Mouse (Mus musculus) hindbrain, postnatal 0 days (tissue): ENCODE results near the gene Ppp1r14b. TPM values are rescaled to one million over a fixed set of nuclear protein-coding genes. Genes with fewer than 3 reads are reported as not detected.
"Not testable (repeated sequence)": the region's sequence is repeated elsewhere in the genome, so short reads cannot be mapped to it uniquely, and the experiment has no call there.

Experiments used
- ATAC-seq: fragments of 200-750 bp; cut with Nextera tagmentation; 2 replicates; pipeline ENCODE4 v1.8.0; 2017; ENCODE audit warnings: mild to moderate bottlenecking, moderate TSS enrichment, moderate library complexity
- DNase-seq: peaks from one replicate; pipeline ENCODE4 v3.0.0-alpha.2; 2015; ENCODE audit warnings: low spot score
- H3K27ac ChIP-seq: fragments of 300-500 bp; sonication (generic); 2 replicates; pipeline ENCODE4 v1.5.1; 2014; ENCODE audit warnings: mild to moderate bottlenecking
- H3K27me3 ChIP-seq: fragments of 300-500 bp; sonication (generic); 2 replicates; pipeline ENCODE4 v1.6.1; 2014; ENCODE audit warnings: low read length, mixed read lengths; ENCODE audit not compliant: insufficient read depth
- H3K36me3 ChIP-seq: fragments of 300-500 bp; sonication (generic); 2 replicates; pipeline ENCODE4 v1.6.1; 2014; ENCODE audit warnings: low read length, mixed read lengths; ENCODE audit not compliant: insufficient read depth
- H3K4me1 ChIP-seq: fragments of 300-500 bp; sonication (generic); 2 replicates; pipeline ENCODE4 v1.6.1; 2014; ENCODE audit warnings: antibody characterized with exemption, low read length, mixed read lengths; ENCODE audit not compliant: insufficient read depth
- H3K4me2 ChIP-seq: fragments of 300-500 bp; sonication (generic); 2 replicates; pipeline ENCODE4 v1.6.1; 2014; ENCODE audit warnings: low read depth, mild to moderate bottlenecking, low read length, moderate library complexity, mixed read lengths
- H3K4me3 ChIP-seq: fragments of 300-500 bp; sonication (generic); 2 replicates; pipeline ENCODE4 v1.5.1; 2014; ENCODE audit warnings: low read length
- H3K9ac ChIP-seq: fragments of 300-500 bp; sonication (generic); replicated peaks from 2 replicates; pipeline ENCODE4 v1.6.1; 2014; ENCODE audit warnings: mild to moderate bottlenecking, low read length, moderate library complexity, mixed read lengths
- H3K9me3 ChIP-seq: fragments of 300-500 bp; sonication (generic); 2 replicates; pipeline ENCODE4 v1.6.1; 2016; ENCODE audit warnings: low read length, mixed read lengths
- CTCF ChIP-seq: IDR thresholded peaks from 2 replicates; pipeline ENCODE4 v1.5.1; 2016; ENCODE audit warnings: antibody characterized with exemption, control low read depth, low read depth
- WGBS: fragments of 180-500 bp; shearing (Covaris S2); extraction: QIAGEN DNeasy Blood & Tissue Kit; methylation state at CpG from one replicate; pipeline ENCODE4 v1.1.7; 2014; 5-methylcytosine and 5-hydroxymethylcytosine counted together
- polyA plus RNA-seq: library from polyadenylated mRNA; unstranded; fragments of >200 nt; fragmentation: Nextera tagmentation; extraction: Ambion mirVana; gene quantifications from 2 replicates; pipeline ENCODE4 v1.2.1, GENCODE M21; 2015
- total RNA-seq: library from RNA; depleted of rRNA; stranded (reverse); fragments of >200 nt; gene quantifications from 2 replicates; pipeline ENCODE4 v1.2.3, GENCODE M21; 2014

Ppp1r14b gene
- total and polyA plus RNA-seq, 2 experiments from 2014 or later: 155 to 210 TPM

- peak; percentile 1; the same call in 1 of the 2 replicates for ATAC-seq
- no peaks in the 10 kb centered on the region for H3K27me3 ChIP-seq
- peaks cover 13% of the 10 kb centered on the region; the same call in 1 of the 2 replicates for H3K36me3 ChIP-seq
Observed at GRCm38 (mm10) chr19:6987904-6988285, 13.1 kb downstream of the Ppp1r14b start.

GRCm38 (mm10) chr19:6989251-6989650 is 14.5 kb downstream of the Ppp1r14b start:
- no peak for TF ChIP-seq CTCF
- ATAC-seq: no peak
- 87% methylated on average over 8 of the region's 8 CpGs for WGBS
- Histone ChIP-seq H3K4me1 (no peaks in the 10 kb centered on the region), H3K4me3 (no peak overlapping the region), H3K9ac (no peak overlapping the region), H3K9me3 (no peaks in the 10 kb centered on the region), H3K4me2 (no peak overlapping the region), H3K27ac (no peak overlapping the region), H3K36me3 (peaks cover 8% of the 10 kb centered on the region; the same call in 1 of the 2 replicates), H3K27me3 (no peaks in the 10 kb centered on the region)
- DNase-seq: no peak

More at GRCm38 (mm10) chr19:6987904-6988285, 13.1 kb downstream of the Ppp1r14b start:
- Histone ChIP-seq H3K4me3 (peak overlapping the region; percentile 58), H3K4me1 (no peaks in the 10 kb centered on the region), H3K9ac (peak overlapping the region; percentile 78), H3K4me2 (peak overlapping the region; percentile 79), H3K9me3 (no peaks in the 10 kb centered on the region), H3K27ac (peak overlapping the region; percentile 75)
- DNase-seq: no peak
- TF ChIP-seq CTCF: no peak
- WGBS: under 1% methylated on average over 8 of the region's 8 CpGs

DNA sequence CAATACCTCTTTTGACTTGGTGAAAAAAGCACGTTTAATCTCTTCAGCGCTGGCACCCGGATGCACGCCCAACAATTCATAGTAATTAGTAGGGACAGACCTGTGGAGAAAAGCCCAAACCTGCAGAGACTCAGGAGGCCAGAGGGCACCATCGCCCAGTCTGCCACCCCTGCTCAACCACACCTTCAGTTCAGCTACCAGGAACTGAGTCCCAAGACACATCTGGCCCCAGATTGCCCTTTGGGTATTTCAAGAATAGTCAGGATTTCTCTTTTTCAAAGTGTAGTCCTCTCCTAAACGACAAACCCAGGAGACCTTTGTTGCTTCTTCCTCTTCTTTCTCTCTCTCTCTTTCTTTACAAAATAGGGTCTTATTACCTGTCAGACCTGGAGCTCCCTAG is 15.9 kb downstream of the Ppp1r14b start:
- Histone ChIP-seq H3K4me3 (no peak overlapping the region), H3K27me3 (no peaks in the 10 kb centered on the region), H3K9ac (no peak overlapping the region), H3K36me3 (no peaks in the 10 kb centered on the region), H3K4me1 (peaks cover 11% of the 10 kb centered on the region; the same call in 1 of the 2 replicates), H3K27ac (no peak overlapping the region), H3K9me3 (no peaks in the 10 kb centered on the region), H3K4me2 (no peak overlapping the region)
- ATAC-seq (no peak), DNase-seq (no peak)
- TF ChIP-seq CTCF: no peak
- 88% methylated on average over 6 of the region's 6 CpGs for WGBS

DNA sequence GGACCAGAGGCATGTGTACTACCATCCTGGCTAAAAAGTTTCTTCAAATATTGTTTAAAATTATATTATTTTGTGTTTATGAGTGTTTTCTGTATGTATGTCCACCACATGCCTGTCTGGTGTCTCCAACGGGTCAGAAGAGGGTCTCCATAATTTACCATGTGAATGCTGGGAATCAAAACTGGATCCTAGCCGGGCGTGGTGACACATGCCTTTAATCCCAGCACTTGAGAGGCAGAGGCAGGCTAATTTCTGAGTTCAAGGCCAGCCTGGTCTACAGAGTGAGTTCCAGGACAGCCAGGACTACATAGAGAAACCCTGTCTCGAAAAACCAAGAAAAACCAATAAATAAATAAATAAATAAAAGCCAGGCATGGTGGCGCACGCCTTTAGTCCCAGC is 16.4 kb downstream of the Ppp1r14b start:
- not testable (repeated sequence) for ATAC-seq, H3K4me3 ChIP-seq, H3K36me3 ChIP-seq, H3K27ac ChIP-seq, DNase-seq, H3K27me3 ChIP-seq, H3K9me3 ChIP-seq, H3K4me2 ChIP-seq, H3K9ac ChIP-seq
- peaks cover 11% of the 10 kb centered on the region; the same call in 1 of the 2 replicates for H3K4me1 ChIP-seq
- 92% methylated on average over 6 of the region's 6 CpGs for WGBS

DNA sequence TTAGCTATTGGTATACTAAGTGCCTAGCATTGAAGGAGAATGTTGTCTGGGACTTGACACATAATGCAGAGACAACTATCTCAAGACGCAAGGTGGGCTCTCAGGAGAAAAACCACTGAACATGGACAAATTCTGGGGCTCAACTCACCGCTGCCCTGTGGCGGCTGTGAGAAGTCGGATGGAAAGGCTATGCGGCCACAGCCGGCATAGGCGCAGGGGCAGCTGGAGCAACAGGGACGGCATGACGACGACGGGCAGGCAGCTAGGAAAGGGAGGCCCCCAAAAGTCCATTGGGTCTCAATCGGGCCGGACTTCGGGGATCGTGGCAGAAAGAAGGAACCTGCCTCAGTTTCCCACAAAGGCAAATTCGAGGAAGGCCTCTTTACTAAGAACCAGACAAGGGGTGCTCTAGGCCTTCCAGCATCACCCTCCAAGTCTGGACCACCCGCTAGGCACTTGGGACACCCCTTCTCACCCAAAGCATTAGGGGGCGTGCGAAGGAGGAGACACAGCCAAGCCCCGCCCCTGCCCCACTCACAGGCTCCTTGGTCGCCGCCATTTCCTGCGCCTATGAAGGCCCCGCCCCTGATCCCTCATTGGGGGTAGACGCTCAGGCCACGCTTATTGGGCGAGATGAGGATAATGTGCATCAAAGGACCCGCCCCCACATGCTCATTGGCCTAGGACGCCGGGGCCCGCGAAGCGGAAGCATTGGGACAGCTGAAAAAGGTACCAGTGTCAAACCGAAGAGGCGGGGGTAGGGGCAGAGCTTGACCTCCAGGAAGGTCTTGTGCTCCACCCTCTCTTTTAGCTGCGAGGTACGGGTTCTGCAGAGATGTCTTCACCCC is 17.5 kb downstream of the Ppp1r14b start, which contains the start of gene Dnajc4:
TSS of gene Dnajc4 (minus strand) at position 562 of the 848 bp plus-strand sequence.
- WGBS: 1% methylated on average over 37 of the region's 37 CpGs
- peak; percentile 95 for ATAC-seq
- TF ChIP-seq CTCF: peak; percentile 28; the same call in 1 of the 2 replicates

DNA sequence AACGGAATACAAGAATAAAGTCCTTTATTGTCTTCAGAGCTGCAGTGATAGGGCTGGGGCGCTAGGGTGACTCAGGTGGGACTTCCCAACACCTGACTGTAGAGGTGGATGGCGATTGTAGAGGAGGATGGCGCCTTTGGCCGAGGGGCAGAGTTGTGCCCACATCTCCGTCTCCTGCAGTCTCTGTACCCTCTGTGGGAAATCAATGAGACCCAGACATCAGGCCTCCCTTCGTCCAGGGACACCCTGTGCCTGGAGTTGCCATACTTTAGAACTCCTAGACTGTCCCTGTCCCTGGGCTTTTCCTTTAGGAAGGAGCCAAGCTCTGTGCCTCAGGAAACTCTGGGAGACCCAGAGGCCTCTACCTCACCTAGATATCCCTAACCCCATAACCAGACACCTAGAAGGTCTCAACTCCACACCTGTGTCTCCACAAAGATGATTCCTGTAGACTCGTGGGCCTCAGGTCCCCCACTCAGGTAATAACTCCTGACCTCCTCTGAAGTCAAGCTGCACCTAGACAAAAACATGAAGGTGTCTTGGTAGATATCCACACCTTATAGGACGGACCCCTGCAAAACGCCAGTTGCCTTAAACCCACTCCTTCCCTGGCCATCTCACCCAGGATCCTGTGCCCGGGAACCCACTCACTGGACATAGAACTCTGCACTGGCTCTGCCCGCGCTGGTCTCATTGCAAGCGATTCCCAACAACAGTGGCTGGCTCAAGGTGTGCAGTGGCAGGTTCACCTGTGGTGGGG is 18.4 kb downstream of the Ppp1r14b start:
- Histone ChIP-seq H3K4me2 (peak overlapping the region; percentile 78), H3K27ac (peak overlapping the region; percentile 3; the same call in 1 of the 2 replicates), H3K9me3 (no peaks in the 10 kb centered on the region), H3K9ac (peak overlapping the region; percentile 56; the same call in 1 of the 2 replicates), H3K4me1 (peaks cover 18% of the 10 kb centered on the region), H3K4me3 (peak overlapping the region; percentile 54), H3K36me3 (no peaks in the 10 kb centered on the region), H3K27me3 (no peaks in the 10 kb centered on the region)
- peak; percentile 20 for TF ChIP-seq CTCF
- 66% methylated on average over 14 of the region's 14 CpGs for WGBS
- ATAC-seq: no peak
- DNase-seq: no peak

More for the DNA sequence above, 17.5 kb downstream of the Ppp1r14b start, which contains the start of gene Dnajc4:
- Histone ChIP-seq H3K4me3 (peak within 1 kb of the TSS; percentile 54), H3K4me2 (peak within 1 kb of the TSS; percentile 78), H3K9ac (peak within 1 kb of the TSS; percentile 56), H3K9me3 (no peaks in the 10 kb centered on the region), H3K27ac (peak within 1 kb of the TSS; percentile 49), H3K4me1 (peaks cover 18% of the 10 kb centered on the region), H3K36me3 (no peaks in the 10 kb centered on the region), H3K27me3 (no peaks in the 10 kb centered on the region)
- peak; percentile 97 for DNase-seq
